Mouse (Mus musculus): Measurements from ENCODE around the gene Anp32e. TPM values are rescaled to one million over a fixed set of nuclear protein-coding genes. Genes with fewer than 3 reads are reported as not detected.

Gene Anp32e
- 162 and 193 TPM in 2 replicates for polyA plus RNA-seq (2012; rRNA removed)

GRCm38 (mm10) chr3:95928658-95929503 lies at the start of gene Anp32e:
TSS of gene Anp32e (plus strand) at chr3:95929246.

GRCm38 (mm10) chr3:95881979-95882815 lies 46.8 kb upstream of the Anp32e start, which contains the start of gene Ciart:
TSS of gene Ciart (minus strand) at chr3:95882251.

GRCm38 (mm10) chr3:95891211-95892065 lies 37.6 kb upstream of the Anp32e start, which contains the start of gene BC028528:
TSS of gene BC028528 (minus strand) at chr3:95892005.

GRCm38 (mm10) chr3:95893606-95894316 lies 35.3 kb upstream of the Anp32e start, which contains the start of gene Aph1a:
TSS of gene Aph1a (plus strand) at chr3:95893969.

DNA sequence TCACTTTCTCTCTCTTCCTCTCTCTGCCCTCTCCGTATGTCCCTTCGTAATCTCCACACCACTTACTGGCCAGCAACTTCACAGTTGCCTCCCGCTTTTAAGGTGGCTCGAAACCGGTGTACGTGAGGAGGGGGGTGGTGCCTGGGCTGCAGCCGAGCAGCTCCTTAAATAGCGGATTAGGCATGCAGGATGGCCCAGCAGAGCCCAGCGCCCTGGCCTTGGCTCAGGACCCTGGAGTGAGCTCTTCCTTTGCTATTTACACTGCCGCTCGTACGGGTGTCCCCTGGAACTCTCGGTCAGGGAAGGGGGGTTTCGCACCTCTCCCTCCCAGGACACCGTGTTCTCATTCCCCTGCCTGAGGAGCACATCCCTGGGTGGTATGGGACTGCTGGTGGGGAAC lies 24.5 kb upstream of the Anp32e start, which contains the start of gene Car14:
Gene Car14, minus strand, starts transcription at position 124 of the 400 bp plus-strand sequence.

GRCm38 (mm10) chr3:95995802-95996428 lies 66.9 kb downstream of the Anp32e start, which contains the start of gene Plekho1:
TSS of gene Plekho1 (minus strand) at chr3:95996001.

Other genes starting within 250 kb of the Anp32e start
- 0.23 and 0.59 TPM in 2 replicates for gene Adamtsl4, start 241.3 kb upstream of the Anp32e start, polyA plus RNA-seq (2012; rRNA removed)
- gene Ecm1, start 189.7 kb upstream of the Anp32e start, polyA plus RNA-seq (2012; rRNA removed) = 17.1 and 18.8 TPM in 2 replicates
- 44.4 and 45.8 TPM in 2 replicates for gene Tars2, start 169.0 kb upstream of the Anp32e start, polyA plus RNA-seq (2012; rRNA removed)
- gene Rprd2, start 110.4 kb upstream of the Anp32e start, polyA plus RNA-seq (2012; rRNA removed) = 21.9 and 24.5 TPM in 2 replicates
- gene Prpf3, start 73.4 kb upstream of the Anp32e start, polyA plus RNA-seq (2012; rRNA removed) = 53.4 and 56.5 TPM in 2 replicates
- gene Mrps21, start 57.7 kb upstream of the Anp32e start, polyA plus RNA-seq (2012; rRNA removed) = 186 and 193 TPM in 2 replicates
- gene Ciart, start 47.0 kb upstream of the Anp32e start, polyA plus RNA-seq (2012; rRNA removed) = 4.1 and 4.7 TPM in 2 replicates
- 11.9 and 13.1 TPM in 2 replicates for gene BC028528, start 37.2 kb upstream of the Anp32e start, polyA plus RNA-seq (2012; rRNA removed)
- gene Aph1a, start 35.3 kb upstream of the Anp32e start, polyA plus RNA-seq (2012; rRNA removed) = 89.3 and 92.6 TPM in 2 replicates
- 9.8 and 13.0 TPM in 2 replicates for gene Car14, start 24.6 kb upstream of the Anp32e start, polyA plus RNA-seq (2012; rRNA removed)
- gene Plekho1, start 66.8 kb downstream of the Anp32e start, polyA plus RNA-seq (2012; rRNA removed) = 186 and 227 TPM in 2 replicates
- gene Vps45, start 129.2 kb downstream of the Anp32e start, polyA plus RNA-seq (2012; rRNA removed) = 33.9 and 36.1 TPM in 2 replicates
- 8.3 and 10.5 TPM in 2 replicates for gene Otud7b, start 175.3 kb downstream of the Anp32e start, polyA plus RNA-seq (2012; rRNA removed)
- gene Mtmr11, start 232.8 kb downstream of the Anp32e start, polyA plus RNA-seq (2012; rRNA removed) = 12.5 and 18.8 TPM in 2 replicates
- gene Sf3b4, start 243.1 kb downstream of the Anp32e start, polyA plus RNA-seq (2012; rRNA removed) = 101 and 105 TPM in 2 replicates

All from central nervous system, embryonic 14 days (tissue).